Mouse (Mus musculus): Measurements from ENCODE around the gene Hmx1. TPM values are rescaled to one million over a fixed set of nuclear protein-coding genes. Genes with fewer than 3 reads are reported as not detected.

Hmx1 gene
- 0.24 and 0.80 TPM in 2 replicates for polyA plus RNA-seq (2012; rRNA removed)

DNA sequence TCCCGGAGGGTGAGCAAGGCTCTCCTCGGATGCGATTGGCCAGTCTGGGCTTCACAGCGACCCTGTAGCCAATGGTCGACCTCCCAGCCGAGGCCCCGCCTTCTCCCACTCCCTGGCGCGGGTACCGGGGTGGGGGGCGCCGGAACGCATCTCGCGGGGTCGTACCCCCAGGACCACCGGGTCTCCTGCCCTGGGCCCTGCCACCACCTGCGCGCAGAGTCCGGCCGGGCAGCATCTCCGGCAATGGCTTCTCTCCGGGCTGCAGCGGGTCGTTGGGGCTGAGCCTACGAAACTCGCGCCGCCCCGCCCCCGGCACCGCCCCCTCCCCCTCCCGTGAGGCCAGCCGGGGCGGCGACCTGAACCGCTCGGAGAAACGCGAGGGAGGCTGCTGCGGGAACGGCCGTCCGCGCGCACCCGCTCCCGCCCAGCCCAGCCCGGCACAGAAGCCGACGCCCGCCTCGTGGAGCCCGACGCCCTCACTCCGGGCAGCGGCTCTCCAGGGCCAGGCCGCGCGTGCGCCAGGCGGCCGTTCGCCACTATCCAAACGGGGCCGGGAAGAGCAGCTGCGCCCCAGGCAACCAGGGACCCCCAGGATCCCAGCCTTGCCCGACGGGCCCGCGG, at the start of gene Hmx1:
Gene Hmx1, plus strand, starts transcription at position 618 of the 621 bp plus-strand sequence.
- WGBS = 7% methylated on average over 63 of the region's 71 CpGs
- H3K4me1 ChIP-seq (replicated peaks; ENCODE audit: control insufficient read depth, insufficient read depth, low read length) = no peaks in the 10 kb centered on the region
- H3K27ac ChIP-seq (ENCODE audit: control insufficient read depth, insufficient read depth, low read length) = no peak within 1 kb of the TSS
- no peak within 1 kb of the TSS for H3K4me3 ChIP-seq (ENCODE audit: control insufficient read depth, insufficient read depth, low read length)
- H3K36me3 ChIP-seq (ENCODE audit: control insufficient read depth, insufficient read depth, low read length) = no peaks in the 10 kb centered on the region
- no peak for DNase-seq
- TF ChIP-seq CTCF (IDR thresholded peaks at IDR 0.05; ENCODE audit: borderline replicate concordance, control insufficient read depth, extremely low read depth, insufficient read depth, low read length, poor library complexity) (no peak), POLR2A (IDR thresholded peaks at IDR 0.05; ENCODE audit: control insufficient read depth, extremely low read depth, insufficient read depth, low read length, poor library complexity) (no peak)
- H3K27me3 ChIP-seq (ENCODE audit: control insufficient read depth, insufficient read depth, low read length) = peaks cover 18% of the 10 kb centered on the region

DNA sequence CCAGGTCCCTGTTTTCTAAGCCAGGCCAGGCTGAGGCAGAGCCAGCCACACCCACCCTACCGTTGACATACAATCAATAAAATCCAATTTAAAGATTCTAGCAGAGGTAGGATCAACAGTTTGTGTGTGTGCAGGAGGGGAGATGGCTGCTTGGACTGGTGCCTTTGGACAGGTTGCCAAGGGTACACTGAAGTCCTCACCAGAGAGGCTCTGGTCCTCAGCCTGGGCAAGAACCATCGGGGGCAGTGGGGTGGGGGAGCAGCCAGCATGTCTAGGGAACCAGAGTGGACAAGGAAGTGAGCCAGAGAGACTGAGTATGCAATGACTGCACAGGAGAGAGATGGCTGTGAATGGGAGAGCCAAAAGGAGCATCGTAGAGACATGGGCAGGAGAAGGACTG, 43.8 kb upstream of the Hmx1 start:
- no peaks in the 10 kb centered on the region for H3K27me3 ChIP-seq (ENCODE audit: control insufficient read depth, insufficient read depth, low read length)
- no peaks in the 10 kb centered on the region for H3K36me3 ChIP-seq (ENCODE audit: control insufficient read depth, insufficient read depth, low read length)

DNA sequence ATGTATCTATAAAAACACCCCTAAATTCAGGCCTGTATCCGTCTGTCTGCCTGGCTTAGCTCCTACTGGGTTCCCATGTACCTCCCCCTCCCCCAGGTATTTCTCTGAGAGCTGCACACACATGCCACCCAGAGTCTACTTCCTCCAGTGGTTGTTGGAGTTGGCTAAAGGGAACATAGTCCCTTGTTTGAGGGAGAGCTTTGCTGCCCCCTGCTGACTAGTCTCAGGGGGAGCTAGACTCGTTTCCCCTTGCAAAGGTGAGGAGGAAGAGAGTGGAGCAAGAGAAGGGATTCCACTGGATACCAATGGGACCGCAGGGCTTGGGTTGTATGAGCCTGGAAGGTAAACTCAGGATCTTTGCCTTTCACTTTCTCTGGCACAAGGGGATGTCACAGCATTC, 40.1 kb upstream of the Hmx1 start:
- H3K4me3 ChIP-seq (ENCODE audit: control insufficient read depth, insufficient read depth, low read length) = no peak overlapping the region
- H3K36me3 ChIP-seq (ENCODE audit: control insufficient read depth, insufficient read depth, low read length) = no peaks in the 10 kb centered on the region
- TF ChIP-seq CTCF (IDR thresholded peaks at IDR 0.05; ENCODE audit: borderline replicate concordance, control insufficient read depth, extremely low read depth, insufficient read depth, low read length, poor library complexity) (no peak), POLR2A (IDR thresholded peaks at IDR 0.05; ENCODE audit: control insufficient read depth, extremely low read depth, insufficient read depth, low read length, poor library complexity) (no peak)
- WGBS = 20% methylated on average over 3 of the region's 3 CpGs
- H3K27me3 ChIP-seq (ENCODE audit: control insufficient read depth, insufficient read depth, low read length) = no peaks in the 10 kb centered on the region
- peak; percentile 32 for DNase-seq
- no peaks in the 10 kb centered on the region for H3K4me1 ChIP-seq (replicated peaks; ENCODE audit: control insufficient read depth, insufficient read depth, low read length)
- H3K27ac ChIP-seq (ENCODE audit: control insufficient read depth, insufficient read depth, low read length) = no peak overlapping the region

More for the DNA sequence above, 43.8 kb upstream of the Hmx1 start:
- WGBS = 82% methylated on average over 3 of the region's 3 CpGs
- DNase-seq = no peak
- no peaks in the 10 kb centered on the region for H3K4me1 ChIP-seq (replicated peaks; ENCODE audit: control insufficient read depth, insufficient read depth, low read length)
- H3K27ac ChIP-seq (ENCODE audit: control insufficient read depth, insufficient read depth, low read length) = no peak overlapping the region
- TF ChIP-seq POLR2A (IDR thresholded peaks at IDR 0.05; ENCODE audit: control insufficient read depth, extremely low read depth, insufficient read depth, low read length, poor library complexity) (no peak), CTCF (IDR thresholded peaks at IDR 0.05; ENCODE audit: borderline replicate concordance, control insufficient read depth, extremely low read depth, insufficient read depth, low read length, poor library complexity) (no peak)
- no peak overlapping the region for H3K4me3 ChIP-seq (ENCODE audit: control insufficient read depth, insufficient read depth, low read length)

DNA sequence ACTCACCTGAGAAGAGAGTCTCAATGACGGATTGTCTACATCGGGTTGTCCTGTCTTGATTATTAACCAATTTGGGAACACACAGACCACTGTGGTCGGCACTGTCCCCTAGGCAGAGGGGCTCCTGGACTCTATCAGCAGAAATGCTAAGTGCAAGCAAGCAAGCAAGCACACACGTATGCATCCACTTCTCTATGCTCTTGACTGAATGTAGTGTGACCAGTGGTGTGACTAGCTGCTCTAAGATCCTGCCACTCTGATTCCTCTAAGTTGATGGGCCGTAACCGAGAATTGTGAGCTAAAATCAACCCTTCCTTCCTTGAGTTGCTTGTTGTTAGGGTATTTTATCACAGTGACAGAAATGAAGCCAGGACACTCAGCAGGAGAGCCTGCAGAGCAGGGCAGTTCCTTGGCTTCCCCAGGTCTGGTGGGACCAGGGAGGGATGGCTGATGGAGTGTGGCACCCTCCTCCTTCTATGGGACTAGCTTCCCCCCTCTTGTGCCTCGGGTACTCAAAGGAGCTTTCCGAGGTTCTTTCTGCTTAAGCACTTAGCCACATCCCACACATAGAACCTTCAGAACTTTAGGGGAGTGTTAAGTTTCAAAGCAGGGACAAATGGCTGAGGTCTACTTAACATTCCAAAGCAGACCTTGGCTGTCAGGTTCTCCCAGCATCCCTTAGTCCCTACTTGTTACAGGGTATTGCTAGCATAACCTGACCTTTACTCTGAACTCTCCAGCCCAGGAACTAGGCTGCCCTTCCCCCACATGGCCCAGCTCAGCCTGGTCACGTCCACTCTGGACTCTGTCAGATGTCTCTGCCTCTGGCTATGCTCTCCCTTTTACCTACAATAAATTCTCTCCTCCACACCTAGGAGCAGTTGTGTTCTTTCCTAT, 31.1 kb upstream of the Hmx1 start:
- Histone ChIP-seq H3K4me1 (replicated peaks; ENCODE audit: control insufficient read depth, insufficient read depth, low read length) (no peaks in the 10 kb centered on the region), H3K27ac (ENCODE audit: control insufficient read depth, insufficient read depth, low read length) (no peak overlapping the region), H3K4me3 (ENCODE audit: control insufficient read depth, insufficient read depth, low read length) (no peak overlapping the region), H3K36me3 (ENCODE audit: control insufficient read depth, insufficient read depth, low read length) (no peaks in the 10 kb centered on the region), H3K27me3 (ENCODE audit: control insufficient read depth, insufficient read depth, low read length) (no peaks in the 10 kb centered on the region)
- DNase-seq = no peak
- 54% methylated on average over 9 of the region's 9 CpGs for WGBS
- no peak for TF ChIP-seq CTCF (IDR thresholded peaks at IDR 0.05; ENCODE audit: borderline replicate concordance, control insufficient read depth, extremely low read depth, insufficient read depth, low read length, poor library complexity)
- no peak for TF ChIP-seq POLR2A (IDR thresholded peaks at IDR 0.05; ENCODE audit: control insufficient read depth, extremely low read depth, insufficient read depth, low read length, poor library complexity)

DNA sequence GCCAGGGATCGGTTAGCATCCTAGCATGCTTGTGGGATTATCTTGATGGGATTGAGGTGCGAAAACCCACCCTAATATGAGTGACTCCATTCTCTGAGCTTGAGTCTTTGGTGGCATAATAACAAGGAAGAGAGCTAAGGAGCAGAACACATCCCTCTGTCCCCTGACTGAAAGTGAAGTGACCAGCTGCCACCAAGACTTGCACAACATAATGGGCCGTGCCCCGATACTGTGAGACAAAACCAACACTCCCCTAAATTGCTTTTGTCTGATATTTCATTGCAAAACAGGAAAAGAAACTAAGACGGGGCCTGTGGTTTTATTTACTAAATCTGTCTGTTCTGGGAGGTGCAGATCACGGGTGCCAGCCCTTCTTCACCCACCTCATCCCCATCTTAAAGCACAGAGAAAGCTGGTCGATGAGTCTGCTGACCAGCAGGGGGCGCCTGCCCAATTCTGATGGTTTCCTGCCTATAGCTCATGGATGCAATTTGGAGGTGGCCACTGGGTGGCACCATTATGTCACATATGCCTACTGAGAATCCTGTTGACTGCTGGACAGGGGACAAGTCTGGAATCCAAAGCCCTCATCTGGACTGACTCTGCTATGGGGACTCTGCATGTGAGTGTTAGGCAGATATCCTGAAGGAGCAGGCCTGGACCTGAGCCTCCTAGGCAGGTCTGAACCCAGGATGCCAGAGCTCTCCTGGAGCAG, 27.2 kb upstream of the Hmx1 start:
- peak; percentile 89 for DNase-seq
- 49% methylated on average over 8 of the region's 8 CpGs for WGBS
- H3K27me3 ChIP-seq (ENCODE audit: control insufficient read depth, insufficient read depth, low read length) = no peaks in the 10 kb centered on the region
- no peak overlapping the region for H3K27ac ChIP-seq (ENCODE audit: control insufficient read depth, insufficient read depth, low read length)
- no peaks in the 10 kb centered on the region for H3K4me1 ChIP-seq (replicated peaks; ENCODE audit: control insufficient read depth, insufficient read depth, low read length)
- H3K36me3 ChIP-seq (ENCODE audit: control insufficient read depth, insufficient read depth, low read length) = no peaks in the 10 kb centered on the region
- H3K4me3 ChIP-seq (ENCODE audit: control insufficient read depth, insufficient read depth, low read length) = no peak overlapping the region
- TF ChIP-seq CTCF (IDR thresholded peaks at IDR 0.05; ENCODE audit: borderline replicate concordance, control insufficient read depth, extremely low read depth, insufficient read depth, low read length, poor library complexity) (peak; percentile 98), POLR2A (IDR thresholded peaks at IDR 0.05; ENCODE audit: control insufficient read depth, extremely low read depth, insufficient read depth, low read length, poor library complexity) (no peak)
